12 mouse cellular contexts compared by ENCODE assay signal in genomic region chr5:4101770-4102169, GRCm38 (mm10). TPM values are rescaled to one million over a fixed set of nuclear protein-coding genes. Genes with fewer than 3 reads are reported as not detected.
A peak's percentile ranks its signal among the peaks of the same experiment; 100 is the strongest.
DNase-seq lines count a peak whose midpoint lies in the region; ATAC-seq and TF ChIP-seq lines count a peak whose summit lies in the region.
"Had no signal": no experiment of that assay in that cellular context is flagged by ENCODE, and none has a peak within 500 bp of the region (broad histone marks: within the 10 kb centered on the region; RNA-seq: fewer than 3 reads in every experiment).

No protein-coding gene starts in this region.

- no peaks in the 10 kb centered on the region for H3K27me3 ChIP-seq in lung, postnatal 0 days (replicated peaks; ENCODE audit: insufficient read depth, low read length)

- DNase-seq in heart, adult 11 months = peak; percentile 23
- DNase-seq in heart, postnatal 14 days = no peak
- DNase-seq in lung, postnatal 0 days (ENCODE audit: low spot score) = no peak
- DNase-seq in lung, adult 18-20 months = no peak
- peak; percentile 72 for DNase-seq in ZHBTc4 (ENCODE audit: low read depth, low spot score)
- DNase-seq in naive thymus-derived CD4-positive, alpha-beta T cell, adult 2 months (ENCODE audit: low read depth) = peak; percentile 24
- DNase-seq in spleen, adult 18-20 months = no peak
- DNase-seq in urinary bladder, adult 18-20 months (ENCODE audit: low spot score in 2 of 2) = no peak
- DNase-seq: cerebellum, postnatal 25 days; kidney, postnatal 36 days; left cerebral cortex, postnatal 4 days; lung, postnatal 4 days had no signal

- peaks cover 11% of the 10 kb centered on the region; the same call in 1 of the 2 replicates for H3K4me1 ChIP-seq in lung, postnatal 0 days (ENCODE audit: insufficient read depth, low read depth, low read length)

- WGBS in lung, postnatal 0 days = 93% methylated on average over 2 of the region's 2 CpGs

- no peak overlapping the region for H3K9ac ChIP-seq in lung, postnatal 0 days (replicated peaks; ENCODE audit: low read depth)

- H3K27ac ChIP-seq in lung, postnatal 0 days (ENCODE audit: low read length) = no peak overlapping the region

- no peak overlapping the region for H3K4me3 ChIP-seq in lung, postnatal 0 days (ENCODE audit: low read depth, low read length)

- H3K4me2 ChIP-seq in lung, postnatal 0 days (replicated peaks; ENCODE audit: low read depth, low read length) = no peak overlapping the region

- H3K36me3 ChIP-seq in lung, postnatal 0 days (ENCODE audit: insufficient read depth, low read length) = peaks cover 12% of the 10 kb centered on the region

- intact Hi-C loops in heart, postnatal 14 days (cut with DNase I) = no loop called here

- ATAC-seq in lung, postnatal 0 days = no peak

- TF ChIP-seq CTCF in lung, postnatal 0 days (IDR thresholded peaks at IDR 0.05) = peak; percentile 45

- no peak for TF ChIP-seq EP300 in lung, postnatal 0 days (IDR thresholded peaks at IDR 0.05)

- no peaks in the 10 kb centered on the region for H3K9me3 ChIP-seq in lung, postnatal 0 days (ENCODE audit: low read length)

RNA-seq across cellular contexts. Expression of gene Cyp51, which starts 2.8 kb away (rescaled TPM):
- 1 to 10 TPM; 6.8 to 7.3 TPM for total RNA-seq in heart, postnatal 14 days (2021)
- 34.9 and 38.5 TPM in 2 replicates for polyA plus RNA-seq in lung, postnatal 0 days (2015; fragmentation: Nextera tagmentation; extraction: Ambion mirVana)

Comparison
In these comparisons a context has a peak if more than half of its experiments do, and no peak if none do; other contexts are left out.
1. DNase-seq: peak in heart, adult 11 months (single experiment), ZHBTc4 (single experiment) and naive thymus-derived CD4-positive, alpha-beta T cell, adult 2 months (single experiment); none in heart, postnatal 14 days (0 of 2), lung, postnatal 0 days (single experiment), lung, adult 18-20 months (0 of 2), spleen, adult 18-20 months (0 of 2) and urinary bladder, adult 18-20 months (0 of 2).